Mouse (Mus musculus): ENCODE data around the gene Efcab6.

- TF ChIP-seq GATA1 (IDR thresholded peaks at IDR 0.05; ENCODE audit: low read length) = no peak
- no peak for TF ChIP-seq TAL1 (IDR thresholded peaks at IDR 0.05; ENCODE audit: low read length)
These were observed 237.2 kb downstream of the Efcab6 start for GRCm38 (mm10) chr15:83828011-83828410.

Measured in erythroblast, embryonic 14.5 days (primary cell).